Mouse (Mus musculus): ENCODE data around the gene Tiprl. TPM values are rescaled to one million over a fixed set of nuclear protein-coding genes. Genes with fewer than 3 reads are reported as not detected.

Tiprl gene
- polyA plus RNA-seq, 1 experiment: 16.3 TPM

- Histone ChIP-seq H3K4me3 (replicated peaks; ENCODE audit: extremely low read depth, low read depth, low read length) (no peak overlapping the region), H3K4me1 (ENCODE audit: control insufficient read depth, insufficient read depth, low read length) (no peaks in the 10 kb centered on the region)
- TF ChIP-seq POLR2A (IDR thresholded peaks at IDR 0.05; ENCODE audit: borderline replicate concordance, extremely low read depth, low read depth, low read length) (no peak), CTCF (IDR thresholded peaks at IDR 0.05; ENCODE audit: insufficient read depth, low read length) (no peak)
- no peak for DNase-seq
- 88% methylated on average over 6 of the region's 6 CpGs for WGBS
These were observed 71.9 kb downstream of the Tiprl start for GRCm38 (mm10) chr1:165164920-165165319.

Other genes with a start within 250 kb of the Tiprl start
- gene Tbx19, start 76.2 kb downstream of the Tiprl start, polyA plus RNA-seq (2012; rRNA removed): 0.08 and 0.34 TPM in 2 replicates
- 53.9 and 71.5 TPM in 2 replicates for gene Sft2d2, start 42.6 kb downstream of the Tiprl start, polyA plus RNA-seq (2012; rRNA removed)
- gene Gpr161, start 58.8 kb upstream of the Tiprl start, polyA plus RNA-seq (2012; rRNA removed): 2.8 and 3.0 TPM in 2 replicates
- 20.0 and 26.0 TPM in 2 replicates for gene Dcaf6, start 223.5 kb upstream of the Tiprl start, polyA plus RNA-seq (2012; rRNA removed)
- gene Mpc2, start 223.6 kb upstream of the Tiprl start, polyA plus RNA-seq (2012; rRNA removed): 53.8 and 63.5 TPM in 2 replicates
- 0.08 and 0.14 TPM in 2 replicates for gene Adcy10, start 248.2 kb upstream of the Tiprl start, polyA plus RNA-seq (2012; rRNA removed)

Data from lung, adult 2 months (tissue).